Mouse (Mus musculus) lung, postnatal 4 days (tissue): Measurements from ENCODE around the gene Sod3.
A peak's percentile ranks its signal among the peaks of the same experiment; 100 is the strongest.

Experiments
- DNase-seq, 2 experiments: peaks; one replicate each; pipeline ENCODE4 v3.0.0; 2021

The Sod3 gene

DNA sequence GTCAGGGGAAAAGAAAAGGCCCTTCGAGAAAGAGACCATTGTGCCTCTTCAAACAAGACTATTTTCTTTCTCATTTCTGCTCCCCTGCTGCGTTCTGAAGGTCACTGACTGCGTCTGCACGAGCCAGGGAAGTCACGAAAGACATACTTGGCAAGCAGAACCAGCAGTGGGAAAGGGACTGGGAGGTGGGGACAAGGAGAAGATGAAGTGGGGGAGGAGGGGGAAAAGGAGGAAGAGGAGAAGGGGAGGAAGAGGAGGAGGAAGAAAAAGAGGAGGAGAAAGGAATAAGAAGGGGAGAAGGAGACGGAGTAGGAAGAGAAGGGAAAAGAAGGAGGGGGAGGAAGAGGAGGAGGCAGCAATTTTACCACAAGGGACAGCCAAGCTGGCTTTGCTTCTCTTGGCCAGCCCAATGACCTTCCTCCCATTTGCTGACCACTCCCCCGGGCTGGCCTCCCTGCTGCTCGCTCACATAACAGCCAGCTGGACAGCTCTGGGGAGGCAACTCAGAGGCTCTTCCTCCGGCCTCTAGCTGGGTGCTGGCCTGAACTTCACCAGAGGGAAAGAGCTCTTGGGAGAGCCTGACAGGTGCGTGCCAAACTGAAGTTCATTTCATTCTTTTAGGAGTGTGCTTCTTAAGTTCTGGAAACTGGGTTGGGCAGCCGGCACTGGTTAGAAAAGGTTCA is at the start of gene Sod3:
Sod3 (plus strand) TSS at position 324 of the 683 bp plus-strand sequence.
- peak; percentile 39 to 67 for DNase-seq

DNA sequence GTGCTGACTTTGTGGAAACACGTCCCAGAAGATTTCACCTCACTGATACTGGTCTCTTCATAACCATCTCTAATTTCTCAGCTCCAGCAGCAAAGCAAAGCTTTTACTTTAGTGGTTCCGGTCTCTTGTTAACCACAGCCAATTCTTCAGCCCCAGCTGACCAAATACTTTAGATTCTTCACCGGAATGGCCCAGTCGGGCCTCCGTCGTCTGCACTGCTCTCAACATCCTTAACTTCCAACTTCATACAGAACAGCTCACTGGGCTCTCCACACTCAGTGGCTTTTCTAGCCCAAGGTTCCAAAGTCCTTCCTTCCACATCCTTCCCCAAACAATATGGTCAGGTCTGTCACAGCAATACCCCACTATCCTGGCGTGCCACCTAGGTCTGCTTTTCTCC is 46.7 kb upstream of the Sod3 start:
- DNase-seq: peak; percentile 18 to 42

DNA sequence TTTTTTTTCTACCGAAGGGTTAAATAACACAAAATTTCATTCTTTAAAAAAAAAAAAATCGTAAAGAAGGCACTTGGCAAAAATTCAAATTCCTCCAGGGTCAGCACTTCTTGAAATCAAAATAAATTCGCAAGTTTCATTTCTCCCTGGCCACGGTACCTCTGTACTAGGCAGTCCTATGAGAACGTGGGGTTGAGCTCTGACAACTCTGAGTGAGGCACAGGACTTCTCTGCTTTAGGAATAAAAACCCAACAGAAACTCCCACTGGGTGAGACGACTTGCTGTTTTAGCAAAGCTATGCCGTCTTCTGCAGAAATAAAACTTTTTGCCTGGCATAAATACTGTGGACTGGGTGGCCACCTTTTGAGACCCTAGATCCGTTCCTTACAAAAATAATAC is 44.1 kb upstream of the Sod3 start:
- no peak for DNase-seq

DNA sequence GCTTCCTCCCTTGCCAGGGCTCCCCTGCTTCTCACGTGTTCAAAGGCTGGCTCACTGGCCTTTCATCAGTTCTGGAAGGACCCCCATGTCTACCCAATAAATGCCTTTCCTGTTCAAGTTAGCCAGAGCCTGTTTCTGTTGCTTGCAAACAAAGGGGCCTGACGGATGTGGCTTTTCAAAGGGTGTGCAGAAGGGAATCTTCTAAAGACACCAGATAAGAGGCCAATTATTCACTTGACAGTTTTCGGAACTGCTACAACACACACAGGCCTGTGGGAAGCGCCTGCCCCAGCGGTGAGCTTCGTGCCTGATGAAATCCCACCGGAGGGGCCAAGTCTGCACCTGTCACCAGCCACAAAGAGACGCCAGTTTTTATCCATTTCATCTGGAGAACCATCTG is 31.5 kb upstream of the Sod3 start:
- no peak for DNase-seq

DNA sequence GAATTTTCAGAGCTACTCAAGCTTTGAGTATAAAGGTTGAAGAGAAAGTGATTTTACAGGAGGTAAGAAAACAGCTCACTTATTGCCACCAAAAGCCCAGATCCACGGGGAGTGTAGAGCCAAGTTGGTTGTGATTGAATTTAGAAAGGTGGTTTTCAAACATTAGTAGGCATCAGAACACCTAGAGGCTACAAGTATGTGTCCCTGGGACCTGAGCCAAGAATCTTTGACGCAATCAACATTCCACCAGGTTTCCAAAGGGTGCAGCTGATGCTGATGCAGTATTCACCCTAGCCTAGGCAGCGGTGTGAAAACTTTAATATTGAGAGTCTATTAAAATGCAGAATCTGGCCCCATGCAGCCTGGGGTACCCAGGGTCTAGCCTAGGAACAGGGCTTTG is 28.0 kb upstream of the Sod3 start:
- peak; percentile 46 to 64 for DNase-seq

DNA sequence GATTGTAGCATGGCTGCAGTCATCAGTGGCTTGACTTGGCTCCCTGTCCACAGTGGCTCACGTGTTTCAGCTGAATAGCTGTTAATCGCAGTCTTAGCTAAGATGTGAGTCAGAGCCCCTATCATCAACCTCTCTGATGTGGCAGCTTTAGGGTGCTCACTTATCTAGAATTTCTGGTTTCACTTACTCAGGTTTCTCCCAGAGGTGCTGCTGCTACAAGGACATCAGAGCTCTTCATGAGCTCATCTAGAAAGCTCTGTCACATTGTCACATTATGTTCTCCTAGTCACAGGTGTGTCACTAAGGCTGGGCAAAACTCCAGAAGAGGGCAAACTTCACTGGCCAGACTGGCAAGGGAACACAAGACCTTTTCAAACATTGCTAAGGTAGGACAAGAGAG is 24.5 kb upstream of the Sod3 start:
- DNase-seq: no peak

DNA sequence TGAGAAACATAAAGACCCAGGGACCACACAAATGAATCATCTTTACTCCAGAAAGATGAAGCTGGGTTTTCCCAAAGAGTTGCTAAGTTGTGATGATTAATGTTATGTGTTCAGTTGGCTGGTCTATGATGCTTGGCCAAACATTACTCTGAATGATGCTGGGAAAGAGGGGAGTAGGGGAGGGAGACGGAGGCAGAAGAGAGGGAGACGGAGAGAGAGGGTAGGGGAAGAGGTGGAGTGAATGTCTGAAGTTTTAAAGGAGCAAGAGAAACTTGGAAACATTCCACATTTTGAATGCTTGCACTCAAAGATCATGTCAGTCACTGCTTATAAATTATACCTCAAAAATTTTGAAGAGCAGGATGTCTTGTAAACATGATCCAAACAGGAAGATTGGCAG is 16.7 kb upstream of the Sod3 start:
- DNase-seq: no peak

DNA sequence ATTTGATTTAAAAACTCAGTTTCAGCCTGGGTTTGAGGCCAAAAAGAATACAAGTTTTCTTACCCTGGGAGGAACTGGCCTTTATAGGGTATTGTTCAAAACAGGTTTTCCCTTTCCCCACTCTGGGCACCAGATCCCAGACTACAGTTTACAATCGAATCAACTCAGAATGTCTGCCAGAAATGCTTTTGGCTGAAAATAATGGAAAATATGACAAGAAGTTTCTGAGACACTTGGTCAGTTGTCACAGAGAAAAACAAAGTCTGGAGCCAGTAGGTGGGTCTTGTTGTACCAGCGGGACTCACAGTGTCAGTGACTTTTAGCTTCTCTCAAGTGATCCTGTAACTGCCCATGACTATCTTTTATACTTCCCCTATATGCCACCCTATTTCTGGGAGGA is 13.1 kb upstream of the Sod3 start:
- DNase-seq: peak in 1 of 2 experiments; percentile 13

DNA sequence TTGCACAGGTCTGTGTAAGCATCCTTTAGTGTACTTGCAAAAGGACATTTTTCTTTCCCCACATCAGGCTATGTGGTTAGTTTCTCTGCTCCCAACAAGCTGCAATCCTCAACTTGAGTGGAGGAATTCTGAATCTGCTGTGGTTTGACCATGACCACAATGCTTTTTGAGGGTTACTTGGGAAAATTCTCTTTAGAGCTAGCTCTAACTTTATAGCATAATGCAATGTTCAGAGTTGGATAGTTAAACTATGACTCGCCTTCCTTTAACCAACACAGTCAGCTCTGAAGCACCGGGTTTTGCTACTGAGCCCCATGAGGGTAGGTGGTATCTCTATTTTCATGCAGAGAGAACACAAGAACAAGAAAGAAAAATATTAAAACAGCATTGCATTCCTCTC is 12.0 kb upstream of the Sod3 start:
- no peak for DNase-seq

DNA sequence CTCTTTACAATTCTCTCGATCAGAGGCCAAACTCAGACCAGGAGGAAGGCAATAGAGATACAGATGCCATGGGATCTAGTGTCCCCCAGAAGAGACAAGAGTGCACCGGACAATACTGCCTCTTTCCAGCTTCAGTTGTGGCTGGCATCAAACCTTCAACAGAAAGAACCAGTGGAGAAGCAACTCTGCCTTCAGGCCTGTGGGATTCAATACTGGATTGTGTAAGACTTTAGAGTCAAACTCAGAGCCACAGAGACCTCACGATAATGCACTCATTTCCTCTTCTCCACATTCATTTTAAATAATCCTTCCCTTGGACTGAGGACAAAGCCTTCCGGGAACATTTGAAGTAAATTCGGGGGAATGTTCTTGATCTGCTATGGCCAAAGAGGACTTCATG is 10.9 kb upstream of the Sod3 start:
- no peak for DNase-seq

DNA sequence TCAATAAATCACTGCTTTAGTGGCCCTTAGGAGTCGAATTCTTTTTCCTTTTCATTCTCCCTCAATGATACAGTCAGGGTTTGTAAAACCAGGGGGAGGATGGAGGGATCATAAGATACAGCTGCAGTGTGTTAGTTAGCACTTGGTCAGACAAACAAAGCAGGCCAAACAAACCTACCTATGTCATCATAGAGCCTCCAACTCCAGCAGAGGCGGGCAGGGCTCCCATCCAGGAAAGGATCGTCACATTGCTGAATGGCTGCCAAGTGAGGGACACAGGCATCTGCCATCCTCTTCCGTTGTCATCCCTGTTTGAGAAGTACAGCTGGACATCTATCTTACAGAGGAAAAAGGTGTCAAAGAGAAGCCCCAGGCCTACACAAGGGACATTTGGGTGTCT is 9.2 kb upstream of the Sod3 start:
- peak in 1 of 2 experiments; percentile 41 for DNase-seq

DNA sequence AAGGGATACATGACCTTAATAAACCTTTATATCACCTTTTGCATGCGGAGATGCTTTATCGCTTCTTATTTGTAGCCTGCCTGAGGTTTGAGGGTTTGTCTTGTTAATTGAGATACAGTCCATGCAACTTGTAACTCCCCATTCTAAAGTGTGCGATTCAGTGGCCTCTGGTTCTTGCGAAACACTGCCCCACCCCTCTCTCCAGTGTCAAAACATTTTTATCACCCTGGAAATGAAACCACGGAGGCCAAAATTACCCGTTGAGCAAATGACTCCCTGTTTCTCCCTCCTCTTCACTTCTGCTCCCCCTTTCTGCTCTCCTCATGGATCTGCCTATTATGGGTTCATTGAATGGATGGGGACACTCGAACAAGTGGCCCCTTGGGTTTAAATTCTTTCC is 8.0 kb upstream of the Sod3 start:
- no peak for DNase-seq

DNA sequence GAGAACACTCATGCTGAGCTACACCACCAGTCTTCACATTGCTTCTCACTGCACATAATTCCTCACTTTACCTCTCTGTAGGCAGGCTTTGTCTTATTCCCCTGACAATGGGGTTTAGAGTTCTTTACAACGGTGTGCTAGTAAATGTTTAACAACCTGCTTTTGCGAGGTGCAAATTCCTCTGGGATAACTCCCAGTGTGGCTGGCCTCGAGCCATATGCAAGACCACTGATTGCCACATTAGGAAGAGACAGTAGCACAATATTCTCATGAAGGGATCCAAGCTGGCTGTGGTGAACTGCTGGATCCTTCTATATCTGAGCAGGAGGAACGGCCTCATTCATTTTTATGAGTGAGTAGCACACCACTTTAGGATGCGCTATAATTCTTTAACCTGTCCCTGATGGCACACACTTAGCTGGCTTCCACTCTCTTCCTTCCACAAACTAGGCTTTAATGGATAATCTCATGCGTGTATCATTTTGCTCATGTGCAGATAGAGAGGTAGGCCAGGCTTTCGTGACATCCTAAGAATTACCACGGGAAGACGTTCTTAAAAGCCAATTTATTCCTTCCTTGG is 6.3 kb upstream of the Sod3 start:
- DNase-seq: no peak

DNA sequence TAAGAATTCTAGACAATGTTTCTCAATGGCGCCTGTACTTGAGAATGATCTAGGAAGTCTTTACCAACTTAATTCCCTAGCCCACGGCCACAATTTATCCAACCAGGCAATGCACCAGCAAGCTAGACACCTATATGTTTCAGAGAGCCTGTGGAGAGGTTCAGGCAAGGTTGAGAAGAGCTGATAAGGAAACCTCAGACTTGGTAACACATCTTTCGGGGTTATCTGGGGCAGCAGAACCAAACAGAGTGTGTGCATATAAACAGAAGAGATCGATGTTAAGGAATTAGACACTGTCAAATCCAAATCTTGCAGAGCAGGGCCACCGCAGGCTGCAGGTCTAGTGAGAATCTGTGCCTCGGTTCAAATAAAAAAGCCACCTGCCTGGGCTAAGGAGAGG is 5.5 kb upstream of the Sod3 start:
- DNase-seq: no peak

DNA sequence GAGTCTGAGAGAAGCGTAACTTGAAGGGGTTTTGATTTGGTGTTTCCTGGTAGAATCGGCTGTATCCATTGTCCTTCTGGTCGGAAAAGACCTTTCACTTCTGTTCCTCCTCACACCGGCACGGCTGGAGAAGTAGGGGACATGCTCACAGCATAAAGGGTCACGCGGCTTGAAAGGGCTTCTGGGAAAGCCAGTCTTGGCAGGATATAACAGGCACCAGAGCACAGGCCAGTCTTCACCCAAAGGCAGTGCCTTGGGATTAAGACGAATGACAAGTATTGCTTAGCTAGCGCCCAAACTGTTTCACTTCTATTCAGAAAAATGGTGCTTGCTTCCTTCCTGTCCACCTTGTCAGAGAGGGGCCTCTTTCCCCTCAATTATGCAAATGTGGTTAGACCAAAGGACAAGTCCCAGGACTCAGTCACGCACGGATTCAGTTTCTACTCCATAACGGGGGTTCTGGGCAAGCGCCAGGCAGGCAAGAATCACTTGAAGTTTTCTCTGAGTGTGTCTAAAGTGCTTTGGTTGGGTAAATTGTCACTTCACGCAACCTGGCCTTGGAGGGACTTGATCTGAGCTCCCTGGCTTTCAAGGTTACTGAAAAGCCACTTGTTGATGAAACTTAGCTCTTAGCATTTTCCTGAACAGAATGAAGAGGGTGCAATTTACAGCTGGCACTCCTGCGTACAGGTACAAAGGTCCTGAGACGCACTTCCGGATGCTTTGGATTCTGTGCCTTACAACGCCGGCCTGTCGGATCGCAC is 3.1 kb upstream of the Sod3 start:
- peak; percentile 34 to 51 for DNase-seq

DNA sequence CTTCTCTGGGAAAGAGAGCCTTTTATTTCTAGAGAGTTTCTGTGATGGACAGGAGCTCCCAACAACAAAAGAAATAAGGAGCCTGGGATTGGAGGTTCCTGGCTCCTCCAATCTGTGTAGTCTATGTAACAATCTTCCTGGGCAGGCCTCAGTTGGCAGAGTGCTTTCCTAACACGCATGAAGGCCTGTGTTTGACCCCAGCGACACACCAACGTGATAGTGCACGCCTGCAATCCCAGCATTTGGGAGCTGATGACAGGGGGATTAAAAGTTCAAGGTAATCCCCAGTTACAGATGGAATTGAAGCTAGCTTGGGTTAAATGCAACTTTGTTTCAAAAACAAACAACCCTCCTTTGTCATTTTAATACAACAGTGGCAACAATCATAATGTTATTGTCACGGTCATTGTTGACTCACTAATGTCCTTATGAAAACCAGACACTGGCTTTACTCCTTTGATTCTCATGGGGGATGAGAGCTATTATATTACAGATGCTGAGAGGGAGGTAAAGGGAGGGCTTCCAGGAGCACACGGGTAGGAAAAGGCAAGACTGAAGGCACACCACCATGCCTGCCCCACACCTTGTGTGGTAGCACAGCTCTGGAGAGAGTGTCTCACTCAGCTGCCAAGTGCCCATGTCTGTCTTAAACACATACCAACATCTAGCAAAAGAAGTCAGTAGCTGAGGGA is 669 bp upstream of the Sod3 start:
- no peak for DNase-seq

DNA sequence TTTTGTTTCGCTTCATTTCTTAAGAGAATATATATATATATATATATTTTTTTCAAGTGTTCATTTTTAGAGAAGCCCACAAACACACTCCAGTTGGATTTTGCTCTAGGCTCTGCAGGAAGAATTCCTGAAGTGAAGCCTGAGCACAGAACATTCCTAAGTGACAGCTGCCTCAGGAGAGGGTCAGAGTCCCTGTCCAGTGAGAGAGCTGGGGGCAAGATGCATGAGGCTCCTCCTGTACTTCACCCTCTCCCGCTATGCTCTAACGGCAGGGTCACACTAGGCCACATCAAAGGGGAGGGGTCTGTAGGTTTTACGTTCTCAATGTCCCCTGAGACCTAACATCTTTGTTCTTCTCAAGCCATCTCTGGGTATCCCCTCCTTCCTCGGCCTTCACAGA is 930 bp downstream of the Sod3 start:
- no peak for DNase-seq

DNA sequence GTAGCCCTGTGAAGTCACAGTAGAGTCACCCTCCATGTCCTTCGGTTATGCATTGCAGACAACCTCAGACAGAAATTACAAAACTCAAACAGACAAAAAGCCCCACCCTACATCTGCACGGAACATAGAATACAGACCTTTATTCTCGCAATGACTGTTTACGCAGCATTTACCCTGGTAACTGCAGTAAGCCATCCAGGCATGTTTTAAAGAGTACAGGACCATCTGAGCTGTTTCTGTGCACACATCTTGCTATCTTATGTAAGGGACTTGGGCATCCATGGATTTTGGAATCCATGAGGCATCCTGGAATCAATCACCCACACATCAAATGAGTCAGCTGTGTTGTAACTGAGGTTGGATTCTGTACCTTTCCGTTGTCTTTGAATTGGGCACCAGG is 2.3 kb downstream of the Sod3 start:
- no peak for DNase-seq

DNA sequence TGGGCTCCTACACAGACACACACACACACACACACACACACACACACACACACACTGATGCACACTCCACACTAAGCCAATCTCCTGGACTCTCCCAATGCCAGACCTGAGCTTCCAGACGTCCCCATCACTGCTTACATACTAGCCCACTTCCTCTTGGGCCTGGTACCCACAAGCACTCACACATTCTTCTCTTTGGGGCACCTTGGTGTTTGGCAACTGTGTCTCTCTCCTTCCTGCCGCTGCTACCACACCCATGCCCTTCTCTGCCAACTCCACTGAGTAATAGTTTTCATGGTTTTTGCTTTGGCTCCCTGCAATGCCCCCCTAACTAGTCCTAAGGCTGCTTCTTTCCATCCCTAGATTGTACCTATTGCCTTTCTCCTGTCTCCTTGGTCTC is 3.1 kb downstream of the Sod3 start:
- DNase-seq: no peak

DNA sequence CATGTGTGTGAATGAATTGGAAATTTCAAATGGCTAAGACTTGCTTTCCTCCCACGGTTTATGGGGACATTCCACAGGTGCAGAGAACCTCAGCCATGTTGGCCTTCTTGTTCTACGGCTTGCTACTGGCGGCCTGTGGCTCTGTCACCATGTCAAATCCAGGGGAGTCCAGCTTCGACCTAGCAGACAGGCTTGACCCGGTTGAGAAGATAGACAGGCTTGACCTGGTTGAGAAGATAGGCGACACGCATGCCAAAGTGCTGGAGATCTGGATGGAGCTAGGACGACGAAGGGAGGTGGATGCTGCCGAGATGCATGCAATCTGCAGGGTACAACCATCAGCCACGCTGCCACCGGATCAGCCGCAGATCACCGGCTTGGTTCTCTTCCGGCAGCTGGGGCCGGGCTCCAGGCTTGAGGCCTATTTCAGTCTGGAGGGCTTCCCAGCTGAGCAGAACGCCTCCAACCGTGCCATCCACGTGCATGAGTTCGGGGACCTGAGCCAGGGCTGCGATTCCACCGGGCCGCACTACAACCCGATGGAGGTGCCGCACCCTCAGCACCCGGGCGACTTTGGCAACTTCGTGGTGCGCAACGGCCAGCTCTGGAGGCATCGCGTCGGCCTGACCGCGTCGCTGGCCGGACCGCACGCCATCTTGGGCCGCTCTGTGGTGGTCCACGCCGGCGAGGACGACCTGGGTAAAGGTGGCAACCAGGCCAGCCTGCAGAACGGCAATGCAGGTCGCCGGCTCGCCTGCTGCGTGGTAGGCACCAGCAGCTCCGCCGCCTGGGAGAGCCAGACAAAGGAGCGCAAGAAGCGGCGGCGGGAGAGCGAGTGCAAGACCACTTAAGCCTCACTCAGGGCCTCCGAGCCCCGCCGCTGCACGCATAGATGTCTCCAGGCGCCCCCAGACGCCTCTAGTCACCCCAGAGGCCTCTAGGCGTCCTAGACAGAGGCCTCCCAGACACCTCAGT is 4.6 kb downstream of the Sod3 start:
- no peak for DNase-seq

DNA sequence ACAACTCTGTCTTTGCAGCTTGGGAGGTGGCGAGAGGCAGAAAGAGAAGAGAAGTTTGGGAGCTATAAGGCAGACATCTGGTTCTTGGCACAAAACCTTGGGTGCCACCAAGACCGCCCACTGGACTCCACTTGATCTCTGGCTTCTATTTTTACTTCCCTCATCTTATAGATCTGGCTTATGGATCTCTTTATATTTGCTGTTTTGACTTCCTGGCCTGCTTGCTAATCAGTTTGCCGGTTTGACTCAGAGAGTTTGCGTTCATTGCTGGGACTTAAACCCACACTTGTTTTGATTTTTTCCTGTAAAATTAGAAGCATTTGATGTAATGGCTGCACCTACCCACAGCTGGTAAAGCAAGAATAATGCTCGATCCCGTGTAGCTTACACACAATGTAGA is 7.3 kb downstream of the Sod3 start:
- DNase-seq: no peak

DNA sequence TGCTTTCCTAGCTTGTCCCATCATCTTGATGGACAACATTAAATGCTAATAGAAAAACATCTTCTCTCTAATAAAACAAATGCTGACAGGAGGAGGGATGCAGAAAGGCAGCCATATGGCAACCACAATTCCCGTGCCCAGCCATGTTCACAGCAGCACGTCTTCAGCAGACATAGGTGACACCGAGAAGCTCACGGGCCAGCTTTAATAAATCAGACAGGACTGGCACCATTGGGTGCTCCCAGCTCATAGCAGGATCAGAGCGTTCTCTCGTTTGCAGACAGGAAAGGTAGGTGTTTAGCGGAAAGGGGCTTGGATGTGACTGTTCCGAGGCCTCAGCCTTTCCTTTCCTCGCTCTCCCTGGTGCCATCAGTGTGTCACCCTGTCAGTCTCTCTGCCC is 12.3 kb downstream of the Sod3 start:
- DNase-seq: no peak

DNA sequence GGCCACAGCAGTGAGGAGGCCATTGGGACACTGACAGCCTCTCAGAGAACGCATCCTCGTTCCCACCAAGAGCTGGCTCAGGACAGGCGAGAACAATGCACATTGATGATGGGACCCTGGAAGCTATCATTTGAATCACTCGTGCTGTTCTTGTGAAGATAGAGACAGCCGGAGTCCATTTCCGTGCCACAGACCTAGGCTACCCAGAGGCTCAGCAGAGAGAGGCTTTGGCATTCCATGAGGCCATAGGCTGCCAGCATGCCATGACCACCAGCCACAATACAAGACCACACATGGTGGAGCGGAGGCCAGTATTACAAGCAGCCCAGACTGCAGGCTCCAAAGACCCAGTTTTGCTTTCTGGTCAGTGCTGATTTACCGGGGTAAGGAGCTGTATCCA is 19.2 kb downstream of the Sod3 start:
- DNase-seq: no peak
